ENCODE assay signal across 21 mouse cellular contexts in the genomic region with DNA sequence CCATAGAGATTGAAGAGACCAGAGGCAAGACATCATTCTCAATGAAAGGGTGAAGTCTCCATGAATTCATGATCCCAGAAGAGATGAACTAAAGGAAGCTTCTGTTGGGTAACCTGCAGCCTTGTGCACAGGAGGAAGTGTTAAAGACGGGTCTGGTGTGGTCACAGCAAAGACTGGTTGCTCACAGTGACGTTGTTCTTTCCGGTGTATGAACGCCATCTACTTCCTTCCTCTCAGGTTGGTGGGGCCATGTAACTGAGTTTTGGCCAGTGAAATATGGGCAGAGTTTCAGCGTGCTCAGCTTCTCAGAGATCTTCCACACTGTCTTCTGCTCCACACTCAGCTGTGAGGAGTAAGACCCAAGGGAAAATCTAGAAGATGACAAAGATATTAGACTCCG.
DNase-seq lines count a peak whose midpoint lies in the region; ATAC-seq and TF ChIP-seq lines count a peak whose summit lies in the region.
"Had no signal": no experiment of that assay in that cellular context is flagged by ENCODE, and none has a peak within 500 bp of the region (broad histone marks: within the 10 kb centered on the region; RNA-seq: fewer than 3 reads in every experiment).

No protein-coding gene starts in this region.

- no peak for TF ChIP-seq EP300 in liver, postnatal 0 days (IDR thresholded peaks at IDR 0.05; ENCODE audit: low read depth)

- H3K27ac ChIP-seq in liver, postnatal 0 days (ENCODE audit: low read depth) = 0 out of 2 replicates have a peak overlapping the region, but pooled peaks have one; percentile 12
- H3K27ac ChIP-seq in liver, embryonic 12.5 days = no peak overlapping the region
- peak overlapping the region; percentile 59; the same call in 1 of the 2 replicates for H3K27ac ChIP-seq in bone marrow, adult 2 months (ENCODE audit: control insufficient read depth, insufficient read depth, low read depth, low read length, poor library complexity)
- no peak overlapping the region for H3K27ac ChIP-seq in kidney, adult 2 months (ENCODE audit: insufficient read depth, low read depth, low read length)
- H3K27ac ChIP-seq in gastrocnemius, adult 2 months = no peak overlapping the region
- H3K27ac ChIP-seq: embryonic facial prominence, embryonic 12.5 days; embryonic facial prominence, embryonic 15.5 days; hindbrain, embryonic 10.5 days; hindbrain, embryonic 13.5 days had no signal

- no peaks in the 10 kb centered on the region for H3K9me3 ChIP-seq in liver, postnatal 0 days (ENCODE audit: low read length)
- no peaks in the 10 kb centered on the region for H3K9me3 ChIP-seq in liver, embryonic 12.5 days (replicated peaks)
- H3K9me3 ChIP-seq: embryonic facial prominence, embryonic 12.5 days; embryonic facial prominence, embryonic 15.5 days; hindbrain, embryonic 10.5 days; hindbrain, embryonic 13.5 days had no signal

- intact Hi-C loops in gastrocnemius, adult 2 months (cut with DNase I) = no loop called here

- H3K4me3 ChIP-seq in liver, postnatal 0 days (ENCODE audit: low read depth, low read length) = no peak overlapping the region
- H3K4me3 ChIP-seq in liver, embryonic 12.5 days = no peak overlapping the region
- H3K4me3 ChIP-seq in bone marrow, adult 2 months (replicated peaks; ENCODE audit: control insufficient read depth, low read depth, low read length) = no peak overlapping the region
- no peak overlapping the region for H3K4me3 ChIP-seq in kidney, adult 2 months (ENCODE audit: insufficient read depth, low read depth, low read length)
- H3K4me3 ChIP-seq in gastrocnemius, adult 2 months = no peak overlapping the region
- H3K4me3 ChIP-seq: embryonic facial prominence, embryonic 12.5 days; embryonic facial prominence, embryonic 15.5 days; hindbrain, embryonic 10.5 days; hindbrain, embryonic 13.5 days had no signal

- no peaks in the 10 kb centered on the region for H3K36me3 ChIP-seq in liver, postnatal 0 days (replicated peaks; ENCODE audit: insufficient read depth, low read length)
- no peaks in the 10 kb centered on the region for H3K36me3 ChIP-seq in liver, embryonic 12.5 days
- no peaks in the 10 kb centered on the region for H3K36me3 ChIP-seq in kidney, adult 2 months (ENCODE audit: control insufficient read depth, insufficient read depth, low read length)
- H3K36me3 ChIP-seq: embryonic facial prominence, embryonic 12.5 days; embryonic facial prominence, embryonic 15.5 days; hindbrain, embryonic 10.5 days; hindbrain, embryonic 13.5 days had no signal

- TF ChIP-seq POLR2A in bone marrow, adult 2 months (IDR thresholded peaks at IDR 0.05; ENCODE audit: borderline replicate concordance, control insufficient read depth, low read depth, low read length) = no peak
- no peak for TF ChIP-seq POLR2A in kidney, adult 2 months (IDR thresholded peaks at IDR 0.05; ENCODE audit: low read depth, low read length)

- no peak overlapping the region for H3K4me2 ChIP-seq in liver, postnatal 0 days (ENCODE audit: low read depth, low read length)
- no peak overlapping the region for H3K4me2 ChIP-seq in liver, embryonic 12.5 days
- H3K4me2 ChIP-seq: embryonic facial prominence, embryonic 12.5 days; embryonic facial prominence, embryonic 15.5 days; heart, embryonic 11.5 days; hindbrain, embryonic 13.5 days had no signal

- ATAC-seq in liver, postnatal 0 days = peak; percentile 36; the same call in 1 of the 2 replicates
- no peak for ATAC-seq in liver, embryonic 12.5 days
- peak; percentile 49 to 88; a peak in 3 of 4 replicates for ATAC-seq in hematopoietic stem cell, adult 5-6 weeks (replicated peaks in 1 of 2; ENCODE audit: insufficient read depth in 1 of 2, low FRiP score in 2 of 2, low TSS enrichment in 1 of 2, low read depth in 1 of 2, poor library complexity in 2 of 2, severe bottlenecking in 2 of 2)
- peak; percentile 91 for ATAC-seq in neutrophil, adult 5-6 weeks (ENCODE audit: extremely low read depth, insufficient number of reproducible peaks, low FRiP score, poor library complexity, severe bottlenecking)
- ATAC-seq: activated CD4-positive, CD25-positive, alpha-beta regulatory T cell, adult 4 months; forebrain, embryonic 14.5 days; forebrain, postnatal 0 days had no signal

- no peak for TF ChIP-seq CTCF in liver, postnatal 0 days (IDR thresholded peaks at IDR 0.05; ENCODE audit: low read depth)
- TF ChIP-seq CTCF in bone marrow, adult 2 months (IDR thresholded peaks at IDR 0.05; ENCODE audit: control insufficient read depth, insufficient read depth, low read length) = no peak
- TF ChIP-seq CTCF in kidney, adult 2 months (conservative IDR thresholded peaks at IDR 0.05; ENCODE audit: insufficient read depth, insufficient read length, low read depth, low read length) = no peak
- TF ChIP-seq CTCF in gastrocnemius, adult 2 months (IDR thresholded peaks at IDR 0.05) = no peak

- no peaks in the 10 kb centered on the region for H3K27me3 ChIP-seq in liver, postnatal 0 days (ENCODE audit: insufficient read depth, low read length)
- H3K27me3 ChIP-seq in liver, embryonic 12.5 days (replicated peaks) = no peaks in the 10 kb centered on the region
- H3K27me3 ChIP-seq in kidney, adult 2 months (replicated peaks; ENCODE audit: control insufficient read depth, insufficient read depth, low read length) = no peaks in the 10 kb centered on the region
- H3K27me3 ChIP-seq: embryonic facial prominence, embryonic 12.5 days; embryonic facial prominence, embryonic 15.5 days had no signal

- no peak for DNase-seq in liver, postnatal 0 days
- DNase-seq in kidney, adult 2 months = no peak
- DNase-seq in gastrocnemius, adult 2 months = no peak
- DNase-seq: adrenal gland, adult 8-10 months; adrenal gland, postnatal 25 days; cerebellum, adult 18-20 months; cerebellum, adult 9-10 months; cerebellum, postnatal 14 days; forebrain, postnatal 0 days; gastrocnemius, postnatal 25 days had no signal

- H3K4me1 ChIP-seq in liver, postnatal 0 days (ENCODE audit: insufficient read depth) = no peaks in the 10 kb centered on the region
- H3K4me1 ChIP-seq in liver, embryonic 12.5 days = 0 out of 2 replicates have a peak, but pooled peaks cover 10% of the 10 kb centered on the region
- H3K4me1 ChIP-seq in bone marrow, adult 2 months (ENCODE audit: control insufficient read depth, insufficient read depth, low read length) = no peaks in the 10 kb centered on the region
- no peaks in the 10 kb centered on the region for H3K4me1 ChIP-seq in kidney, adult 2 months (ENCODE audit: control insufficient read depth, insufficient read depth, low read length)

- 40% methylated on average over 6 of the region's 6 CpGs for WGBS in liver, postnatal 0 days (ENCODE audit: insufficient replicate concordance)
- 43% methylated on average over 6 of the region's 6 CpGs for WGBS in liver, embryonic 12.5 days (ENCODE audit: insufficient replicate concordance)
- WGBS in bone marrow, adult 2 months = 21% methylated on average over 6 of the region's 6 CpGs
- 85% methylated on average over 6 of the region's 6 CpGs for WGBS in kidney, adult 2 months

- H3K9ac ChIP-seq in liver, postnatal 0 days (replicated peaks) = no peak overlapping the region
- H3K9ac ChIP-seq in liver, embryonic 12.5 days = no peak overlapping the region
- H3K9ac ChIP-seq: embryonic facial prominence, embryonic 12.5 days; embryonic facial prominence, embryonic 15.5 days; forebrain, postnatal 0 days; hindbrain, embryonic 13.5 days had no signal

Comparison
In these comparisons a context has a peak if more than half of its experiments do, and no peak if none do; other contexts are left out.
1. H3K27ac ChIP-seq: peak in liver, postnatal 0 days (single experiment) and bone marrow, adult 2 months (single experiment); none in liver, embryonic 12.5 days (single experiment), kidney, adult 2 months (single experiment) and gastrocnemius, adult 2 months (single experiment).